Mouse (Mus musculus): ENCODE data around the gene Piwil1. TPM values are rescaled to one million over a fixed set of nuclear protein-coding genes. Genes with fewer than 3 reads are reported as not detected.
"Not testable (repeated sequence)": the region's sequence is repeated elsewhere in the genome, so short reads cannot be mapped to it uniquely, and the experiment has no call there.

Gene Piwil1
- polyA plus RNA-seq, 1 experiment from 2014 or later: not detected

DNA sequence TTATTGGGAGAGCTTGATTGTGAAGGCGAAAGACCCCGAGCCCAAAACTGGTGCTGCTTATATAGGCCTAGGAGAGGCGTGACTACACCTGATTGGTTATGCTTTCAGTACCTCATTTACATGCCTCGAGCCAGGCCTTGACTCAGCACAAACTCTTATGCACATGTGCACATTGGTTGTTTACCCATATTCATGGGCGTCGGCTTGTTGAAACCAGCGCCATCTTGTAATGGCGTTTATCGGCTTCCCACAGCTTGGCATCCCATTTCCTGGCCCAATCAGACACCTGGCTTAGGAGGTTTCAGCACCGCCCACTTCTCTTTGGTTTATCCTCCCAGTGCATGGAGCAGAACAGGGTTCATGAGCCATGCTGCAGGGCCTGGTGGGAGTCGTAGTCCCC lies 18.1 kb downstream of the Piwil1 start:
- not testable (repeated sequence) for H3K27ac ChIP-seq; H3K4me1 ChIP-seq; H3K27me3 ChIP-seq (ENCODE audit: low read depth, poor library complexity, severe bottlenecking); DNase-seq (ENCODE audit: low spot score); H3K9me3 ChIP-seq (replicated peaks); H3K36me3 ChIP-seq; H3K4me3 ChIP-seq
- WGBS: 93% methylated on average over 11 of the region's 11 CpGs

- peak; percentile 69 for DNase-seq (ENCODE audit: low spot score)
- Histone ChIP-seq H3K4me1 (peaks cover 6% of the 10 kb centered on the region; the same call in 1 of the 2 replicates), H3K4me3 (no peak overlapping the region), H3K9me3 (replicated peaks) (no peaks in the 10 kb centered on the region), H3K27ac (no peak overlapping the region), H3K36me3 (no peaks in the 10 kb centered on the region), H3K27me3 (ENCODE audit: low read depth, poor library complexity, severe bottlenecking) (no peaks in the 10 kb centered on the region)
- WGBS: 74% methylated on average over 5 of the region's 5 CpGs
These were observed 27.0 kb downstream of the Piwil1 start for GRCm38 (mm10) chr5:128729341-128729740.

DNA sequence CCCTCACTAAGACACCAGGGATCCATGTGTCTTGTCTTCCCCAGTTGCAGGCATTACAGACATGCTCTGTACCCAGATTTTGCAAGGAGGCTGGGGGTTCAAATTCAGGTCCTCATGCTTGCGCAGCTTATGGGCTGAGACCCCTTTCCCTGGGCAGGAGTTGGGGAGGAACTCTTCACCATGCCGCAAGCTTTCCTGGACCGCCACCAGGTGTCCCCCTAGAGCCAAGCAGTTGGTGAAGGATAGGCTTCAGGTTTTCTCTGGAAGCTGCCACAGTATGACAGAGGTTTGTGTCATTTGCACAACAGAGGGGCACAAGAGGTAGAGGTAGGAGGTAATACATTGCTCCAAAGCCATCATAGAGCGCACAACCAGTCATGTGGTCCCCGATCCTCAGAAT lies 28.3 kb downstream of the Piwil1 start:
- Histone ChIP-seq H3K36me3 (no peaks in the 10 kb centered on the region), H3K27ac (no peak overlapping the region; the same call in 1 of the 2 replicates), H3K4me3 (no peak overlapping the region), H3K4me1 (peaks cover 6% of the 10 kb centered on the region; the same call in 1 of the 2 replicates), H3K9me3 (replicated peaks) (no peaks in the 10 kb centered on the region), H3K27me3 (ENCODE audit: low read depth, poor library complexity, severe bottlenecking) (no peaks in the 10 kb centered on the region)
- peak; percentile 76 for DNase-seq (ENCODE audit: low spot score)
- WGBS: 33% methylated on average over 5 of the region's 5 CpGs

- DNase-seq (ENCODE audit: low spot score): no peak
- no peaks in the 10 kb centered on the region for H3K36me3 ChIP-seq
- peaks cover 6% of the 10 kb centered on the region; the same call in 1 of the 2 replicates for H3K4me1 ChIP-seq
- H3K27me3 ChIP-seq (ENCODE audit: low read depth, poor library complexity, severe bottlenecking): 0 out of 2 replicates have a peak, but pooled peaks cover 3% of the 10 kb centered on the region
- H3K27ac ChIP-seq: no peak overlapping the region
- no peaks in the 10 kb centered on the region for H3K9me3 ChIP-seq (replicated peaks)
- no peak overlapping the region for H3K4me3 ChIP-seq
- WGBS: 75% methylated on average over 11 of the region's 11 CpGs
These were observed 30.2 kb downstream of the Piwil1 start for GRCm38 (mm10) chr5:128732416-128733014.

GRCm38 (mm10) chr5:128733955-128734354 lies 31.6 kb downstream of the Piwil1 start:
- H3K27ac ChIP-seq: no peak overlapping the region
- no peak overlapping the region for H3K4me3 ChIP-seq
- H3K36me3 ChIP-seq: no peaks in the 10 kb centered on the region
- WGBS: 5% methylated on average over 6 of the region's 6 CpGs
- H3K27me3 ChIP-seq (ENCODE audit: low read depth, poor library complexity, severe bottlenecking): peaks cover 17% of the 10 kb centered on the region; the same call in 1 of the 2 replicates
- peaks cover 6% of the 10 kb centered on the region; the same call in 1 of the 2 replicates for H3K4me1 ChIP-seq
- DNase-seq (ENCODE audit: low spot score): peak; percentile 62
- no peaks in the 10 kb centered on the region for H3K9me3 ChIP-seq (replicated peaks)

- H3K27ac ChIP-seq: no peak overlapping the region
- 74% methylated on average over 22 of the region's 22 CpGs for WGBS
These were observed 33.6 kb downstream of the Piwil1 start for GRCm38 (mm10) chr5:128735921-128736320.

DNA sequence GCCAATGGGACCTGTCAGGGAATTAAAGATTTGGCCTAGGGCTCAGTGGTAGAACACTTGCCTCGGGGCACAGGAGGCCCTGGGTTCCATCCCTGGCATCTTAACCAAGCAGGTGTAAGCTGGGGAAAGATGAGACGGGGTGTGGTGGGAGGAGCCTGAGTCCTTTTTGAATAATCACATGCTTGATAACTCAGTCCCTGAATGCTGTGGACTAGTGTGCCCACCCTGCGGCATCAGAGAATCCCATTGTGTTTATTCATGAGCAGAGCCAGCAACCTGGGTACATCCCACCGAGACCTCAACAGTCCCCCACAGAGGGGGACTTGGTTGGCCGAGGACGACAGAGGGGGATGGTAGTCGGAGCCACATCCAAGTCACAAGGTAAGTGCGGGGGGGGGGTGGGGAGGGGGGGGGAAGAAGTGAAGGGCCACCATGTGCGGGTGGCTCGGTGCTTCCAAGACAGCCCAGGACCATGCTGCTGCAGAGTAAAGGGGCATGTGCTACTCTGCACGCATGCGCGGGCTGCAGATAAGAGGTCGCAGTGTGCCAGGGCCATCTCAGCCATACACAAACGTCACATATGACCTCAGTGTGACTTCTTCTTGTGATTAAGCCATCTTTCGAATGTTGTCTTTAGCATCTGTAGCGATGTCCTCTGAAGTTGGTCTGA lies 37.0 kb downstream of the Piwil1 start:
- peaks cover 35% of the 10 kb centered on the region; the same call in 1 of the 2 replicates for H3K27me3 ChIP-seq (ENCODE audit: low read depth, poor library complexity, severe bottlenecking)
- 39% methylated on average over 16 of the region's 17 CpGs for WGBS

More at GRCm38 (mm10) chr5:128735921-128736320, 33.6 kb downstream of the Piwil1 start:
- no peak for DNase-seq (ENCODE audit: low spot score)
- Histone ChIP-seq H3K9me3 (replicated peaks) (no peaks in the 10 kb centered on the region), H3K27me3 (ENCODE audit: low read depth, poor library complexity, severe bottlenecking) (peaks cover 35% of the 10 kb centered on the region; the same call in 1 of the 2 replicates), H3K36me3 (no peaks in the 10 kb centered on the region), H3K4me1 (peaks cover 13% of the 10 kb centered on the region), H3K4me3 (no peak overlapping the region)

GRCm38 (mm10) chr5:128739838-128740171 lies 37.5 kb downstream of the Piwil1 start:
- H3K36me3 ChIP-seq: no peaks in the 10 kb centered on the region
- 36% methylated on average over 8 of the region's 8 CpGs for WGBS
- H3K27me3 ChIP-seq (ENCODE audit: low read depth, poor library complexity, severe bottlenecking): peaks cover 35% of the 10 kb centered on the region; the same call in 1 of the 2 replicates
- no peak overlapping the region for H3K4me3 ChIP-seq
- H3K9me3 ChIP-seq (replicated peaks): no peaks in the 10 kb centered on the region
- H3K27ac ChIP-seq: no peak overlapping the region
- H3K4me1 ChIP-seq: peaks cover 11% of the 10 kb centered on the region; the same call in 1 of the 2 replicates
- no peak for DNase-seq (ENCODE audit: low spot score)

More for the DNA sequence above, 37.0 kb downstream of the Piwil1 start:
- Histone ChIP-seq H3K4me3 (no peak overlapping the region), H3K9me3 (replicated peaks) (no peaks in the 10 kb centered on the region), H3K4me1 (peaks cover 11% of the 10 kb centered on the region; the same call in 1 of the 2 replicates), H3K36me3 (no peaks in the 10 kb centered on the region), H3K27ac (no peak overlapping the region)
- no peak for DNase-seq (ENCODE audit: low spot score)

GRCm38 (mm10) chr5:128744351-128744750 lies 42.0 kb downstream of the Piwil1 start:
- no peaks in the 10 kb centered on the region for H3K9me3 ChIP-seq (replicated peaks)
- WGBS: 90% methylated on average over 6 of the region's 6 CpGs
- peaks cover 14% of the 10 kb centered on the region; the same call in 1 of the 2 replicates for H3K27me3 ChIP-seq (ENCODE audit: low read depth, poor library complexity, severe bottlenecking)
- H3K4me3 ChIP-seq: no peak overlapping the region
- peaks cover 16% of the 10 kb centered on the region; the same call in 1 of the 2 replicates for H3K4me1 ChIP-seq
- no peak overlapping the region for H3K27ac ChIP-seq
- no peak for DNase-seq (ENCODE audit: low spot score)
- H3K36me3 ChIP-seq: no peaks in the 10 kb centered on the region

- 75% methylated on average over 9 of the region's 9 CpGs for WGBS
- Histone ChIP-seq H3K4me3 (no peak overlapping the region), H3K27ac (no peak overlapping the region), H3K9me3 (replicated peaks) (no peaks in the 10 kb centered on the region), H3K4me1 (peaks cover 8% of the 10 kb centered on the region; the same call in 1 of the 2 replicates), H3K27me3 (ENCODE audit: low read depth, poor library complexity, severe bottlenecking) (peaks cover 6% of the 10 kb centered on the region; the same call in 1 of the 2 replicates), H3K36me3 (no peaks in the 10 kb centered on the region)
- no peak for DNase-seq (ENCODE audit: low spot score)
These were observed 42.9 kb downstream of the Piwil1 start for GRCm38 (mm10) chr5:128745206-128745605.

- H3K9me3 ChIP-seq (replicated peaks): no peaks in the 10 kb centered on the region
- H3K36me3 ChIP-seq: no peaks in the 10 kb centered on the region
- 89% methylated on average over 8 of the region's 8 CpGs for WGBS
- peaks cover 7% of the 10 kb centered on the region; the same call in 1 of the 2 replicates for H3K4me1 ChIP-seq
- no peak for DNase-seq (ENCODE audit: low spot score)
- H3K4me3 ChIP-seq: no peak overlapping the region
- H3K27ac ChIP-seq: 0 out of 2 replicates have a peak overlapping the region, but pooled peaks have one; percentile 10
- H3K27me3 ChIP-seq (ENCODE audit: low read depth, poor library complexity, severe bottlenecking): no peaks in the 10 kb centered on the region
These were observed 43.9 kb downstream of the Piwil1 start for GRCm38 (mm10) chr5:128746261-128746660.

- Histone ChIP-seq H3K27me3 (ENCODE audit: low read depth, poor library complexity, severe bottlenecking) (no peaks in the 10 kb centered on the region), H3K9me3 (replicated peaks) (no peaks in the 10 kb centered on the region), H3K4me3 (no peak overlapping the region), H3K27ac (no peak overlapping the region), H3K36me3 (no peaks in the 10 kb centered on the region), H3K4me1 (peaks cover 14% of the 10 kb centered on the region)
- 22% methylated on average over 8 of the region's 8 CpGs for WGBS
- DNase-seq (ENCODE audit: low spot score): peak; percentile 39
These were observed 58.8 kb downstream of the Piwil1 start for GRCm38 (mm10) chr5:128761118-128761517.

GRCm38 (mm10) chr5:128769026-128769631 lies 66.8 kb downstream of the Piwil1 start:
- no peaks in the 10 kb centered on the region for H3K27me3 ChIP-seq (ENCODE audit: low read depth, poor library complexity, severe bottlenecking)
- no peaks in the 10 kb centered on the region for H3K36me3 ChIP-seq
- 20% methylated on average over 10 of the region's 10 CpGs for WGBS
- H3K4me1 ChIP-seq: peaks cover 19% of the 10 kb centered on the region
- peak overlapping the region; percentile 76 for H3K27ac ChIP-seq
- H3K4me3 ChIP-seq: peak overlapping the region; percentile 35
- DNase-seq (ENCODE audit: low spot score): peak; percentile 62
- no peaks in the 10 kb centered on the region for H3K9me3 ChIP-seq (replicated peaks)

Measured in limb, embryonic 10.5 days (tissue).